Mouse (Mus musculus): ENCODE measurements around the gene Calhm3. TPM values are rescaled to one million over a fixed set of nuclear protein-coding genes. Genes with fewer than 3 reads are reported as not detected.
"Not testable (repeated sequence)": the region's sequence is repeated elsewhere in the genome, so short reads cannot be mapped to it uniquely, and the experiment has no call there.

Calhm3 gene
- polyA plus RNA-seq, 1 experiment from 2014 or later = not detected

DNA sequence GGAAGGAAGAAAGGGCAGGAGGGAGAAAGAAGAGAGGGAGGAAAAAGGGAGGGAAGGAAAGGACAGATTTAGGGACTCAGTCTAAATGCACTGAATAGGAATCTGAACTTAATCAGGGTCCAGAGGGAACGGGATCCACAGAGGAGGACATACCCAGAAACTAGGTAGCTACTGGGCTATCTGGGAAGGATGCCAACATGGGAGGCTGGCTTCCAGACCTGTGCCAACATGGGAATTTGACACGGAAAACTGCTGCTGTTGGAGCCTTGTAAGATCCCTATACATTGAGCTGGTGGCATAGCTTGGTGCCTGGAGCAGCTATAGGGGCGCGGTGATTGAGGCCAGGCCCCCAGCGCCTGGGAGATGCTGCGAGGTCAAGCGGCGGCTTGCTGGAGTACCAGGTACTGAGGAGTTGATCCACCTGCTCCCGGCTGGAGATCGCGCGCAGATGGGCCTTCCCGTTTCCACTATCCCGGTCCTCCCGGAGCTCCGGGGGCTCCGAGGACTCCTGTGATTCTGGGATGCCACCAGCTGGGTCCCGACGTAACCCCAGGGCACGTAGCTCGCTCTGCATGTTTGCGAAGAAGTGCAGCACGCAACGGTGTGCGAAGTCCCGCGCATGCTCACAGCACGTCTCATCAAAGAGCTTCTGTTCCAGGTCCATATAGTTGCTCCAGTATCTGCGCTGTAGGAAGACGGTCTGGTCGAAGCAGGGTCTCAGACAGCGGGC is 6.1 kb downstream of the Calhm3 start:
- Histone ChIP-seq H3K9ac (peak overlapping the region; percentile 15; the same call in 1 of the 2 replicates), H3K4me2 (peak overlapping the region; percentile 55), H3K4me1 (ENCODE audit: insufficient read depth) (no peaks in the 10 kb centered on the region; the same call in 1 of the 2 replicates), H3K9me3 (ENCODE audit: low read depth, low read length) (no peaks in the 10 kb centered on the region), H3K4me3 (ENCODE audit: low read depth, low read length) (peak overlapping the region; percentile 12; the same call in 1 of the 2 replicates), H3K27me3 (ENCODE audit: insufficient read depth, low read length) (peaks cover 11% of the 10 kb centered on the region; the same call in 1 of the 2 replicates), H3K27ac (ENCODE audit: low read depth) (no peak overlapping the region), H3K36me3 (ENCODE audit: insufficient read depth) (no peaks in the 10 kb centered on the region)
- peak; percentile 16 for DNase-seq
- no peak for TF ChIP-seq CTCF (IDR thresholded peaks at IDR 0.05; ENCODE audit: low read depth)
- WGBS = 24% methylated on average over 32 of the region's 32 CpGs
- no peak for ATAC-seq (ENCODE audit: insufficient read depth)

DNA sequence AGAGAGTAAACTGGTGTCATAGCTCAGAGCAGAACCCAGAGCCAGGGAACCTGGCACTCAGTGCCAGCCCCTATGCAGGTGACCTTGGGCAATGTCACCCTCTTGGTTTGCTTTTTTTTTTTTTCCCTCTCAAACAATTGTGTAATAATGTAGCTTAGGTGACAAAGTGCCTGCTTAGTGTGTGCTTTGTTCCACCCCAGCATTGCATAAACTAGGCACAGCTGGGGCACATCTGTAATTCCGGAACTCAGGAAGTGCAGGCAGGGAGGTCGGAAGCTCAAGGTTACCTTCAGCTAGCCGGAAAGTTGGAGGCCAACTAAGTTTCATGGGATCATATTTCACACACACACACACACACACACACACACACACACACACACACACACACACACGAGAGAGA is 7.7 kb downstream of the Calhm3 start:
- TF ChIP-seq CTCF (IDR thresholded peaks at IDR 0.05; ENCODE audit: low read depth) = no peak
- peaks cover 11% of the 10 kb centered on the region; the same call in 1 of the 2 replicates for H3K27me3 ChIP-seq (ENCODE audit: insufficient read depth, low read length)
- DNase-seq (no peak), ATAC-seq (ENCODE audit: insufficient read depth) (no peak)
- no peak overlapping the region for H3K27ac ChIP-seq (ENCODE audit: low read depth)
- H3K9ac ChIP-seq = no peak overlapping the region
- 18% methylated on average over 4 of the region's 4 CpGs for WGBS
- no peaks in the 10 kb centered on the region for H3K9me3 ChIP-seq (ENCODE audit: low read depth, low read length)
- no peak overlapping the region for H3K4me3 ChIP-seq (ENCODE audit: low read depth, low read length)
- no peaks in the 10 kb centered on the region for H3K36me3 ChIP-seq (ENCODE audit: insufficient read depth)
- no peaks in the 10 kb centered on the region; the same call in 1 of the 2 replicates for H3K4me1 ChIP-seq (ENCODE audit: insufficient read depth)
- H3K4me2 ChIP-seq = no peak overlapping the region

DNA sequence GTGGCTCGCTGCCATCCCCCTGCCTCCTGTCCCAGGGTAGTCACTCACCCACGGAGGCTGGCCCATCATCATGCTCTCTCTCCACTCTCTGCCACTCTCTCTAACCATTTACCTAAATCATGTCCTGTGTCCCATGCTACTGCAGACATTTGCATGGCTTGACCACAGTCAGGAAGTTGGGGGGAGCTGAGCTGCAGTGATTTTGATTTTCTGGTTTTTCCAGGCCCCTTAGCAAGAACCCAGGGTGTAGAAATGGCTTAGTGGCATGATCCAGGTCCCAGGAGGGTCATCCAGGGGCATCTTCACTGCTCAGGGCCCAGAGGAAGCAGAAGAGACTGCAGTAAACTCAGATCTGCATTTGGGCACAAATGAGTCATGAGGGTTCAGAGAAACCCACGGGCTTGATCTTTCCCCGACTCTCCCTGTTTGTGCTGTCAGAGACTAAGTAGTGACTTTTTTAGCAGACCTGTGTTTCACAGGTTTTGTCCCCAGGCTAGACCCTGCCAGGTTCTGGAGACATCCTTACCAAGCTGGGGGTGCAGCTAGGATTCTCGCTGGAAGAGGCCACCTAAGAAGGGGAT is 9.2 kb downstream of the Calhm3 start:
- no peaks in the 10 kb centered on the region; the same call in 1 of the 2 replicates for H3K4me1 ChIP-seq (ENCODE audit: insufficient read depth)
- TF ChIP-seq CTCF (IDR thresholded peaks at IDR 0.05; ENCODE audit: low read depth) = no peak
- WGBS = 69% methylated on average over 5 of the region's 5 CpGs
- H3K27ac ChIP-seq (ENCODE audit: low read depth) = no peak overlapping the region
- no peaks in the 10 kb centered on the region for H3K9me3 ChIP-seq (ENCODE audit: low read depth, low read length)
- no peak overlapping the region for H3K4me3 ChIP-seq (ENCODE audit: low read depth, low read length)
- H3K27me3 ChIP-seq (ENCODE audit: insufficient read depth, low read length) = peaks cover 11% of the 10 kb centered on the region; the same call in 1 of the 2 replicates
- no peak overlapping the region for H3K4me2 ChIP-seq
- H3K36me3 ChIP-seq (ENCODE audit: insufficient read depth) = no peaks in the 10 kb centered on the region
- no peak for ATAC-seq (ENCODE audit: insufficient read depth)
- H3K9ac ChIP-seq = no peak overlapping the region
- DNase-seq = no peak

DNA sequence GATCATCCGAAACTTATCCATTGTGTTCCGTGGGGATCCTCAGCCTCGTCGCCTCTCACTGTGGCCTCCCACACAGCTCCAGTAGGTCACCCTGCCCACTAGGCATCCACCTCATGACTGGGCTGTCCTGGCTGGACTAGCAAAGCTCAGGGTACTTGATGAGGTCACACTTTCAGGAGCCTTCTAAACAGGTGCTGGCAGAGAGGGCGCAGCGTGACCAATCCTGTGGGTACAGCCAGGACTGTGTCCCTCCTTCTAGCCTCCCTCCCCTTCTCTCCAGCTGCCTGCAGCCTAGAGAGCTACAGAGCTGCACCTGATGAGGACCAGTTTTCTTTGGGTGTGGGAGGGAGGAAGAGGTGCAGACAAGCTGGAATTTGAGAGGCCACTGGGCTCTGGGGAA is 13.4 kb downstream of the Calhm3 start, which contains the start of gene Calhm1:
Gene Calhm1, minus strand, starts transcription at position 101 of the 400 bp plus-strand sequence.
- H3K4me1 ChIP-seq (ENCODE audit: insufficient read depth) = no peaks in the 10 kb centered on the region
- no peak within 1 kb of the TSS for H3K27ac ChIP-seq (ENCODE audit: low read depth)
- no peak within 1 kb of the TSS for H3K4me3 ChIP-seq (ENCODE audit: low read depth, low read length)
- DNase-seq (no peak), ATAC-seq (ENCODE audit: insufficient read depth) (no peak)
- no peaks in the 10 kb centered on the region for H3K36me3 ChIP-seq (ENCODE audit: insufficient read depth)
- H3K9me3 ChIP-seq (ENCODE audit: low read depth, low read length) = no peaks in the 10 kb centered on the region
- H3K4me2 ChIP-seq = no peak within 1 kb of the TSS
- 86% methylated on average over 6 of the region's 6 CpGs for WGBS
- H3K27me3 ChIP-seq (ENCODE audit: insufficient read depth, low read length) = no peaks in the 10 kb centered on the region
- TF ChIP-seq CTCF (IDR thresholded peaks at IDR 0.05; ENCODE audit: low read depth) = no peak
- H3K9ac ChIP-seq = no peak within 1 kb of the TSS

DNA sequence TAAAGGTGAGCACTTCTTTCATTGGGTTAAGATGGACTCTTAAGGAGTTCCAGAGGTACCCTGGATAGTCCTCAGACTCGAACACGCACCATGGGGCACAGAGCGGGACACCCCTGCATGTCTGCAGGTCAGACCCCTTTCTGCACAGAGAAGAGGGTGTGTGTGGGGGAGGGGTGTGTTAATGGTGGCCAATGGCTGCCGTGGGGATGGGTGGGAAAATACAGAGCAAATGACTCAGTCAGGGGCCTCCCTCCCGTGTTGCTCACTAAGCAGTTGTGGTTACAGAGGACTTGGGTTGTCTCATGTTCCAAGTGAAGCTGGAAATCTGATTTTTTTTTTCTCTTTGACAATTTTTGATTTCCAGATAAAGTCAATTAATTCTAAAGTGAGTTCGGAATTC is 15.1 kb downstream of the Calhm3 start:
- Histone ChIP-seq H3K4me3 (ENCODE audit: low read depth, low read length) (no peak overlapping the region), H3K9me3 (ENCODE audit: low read depth, low read length) (no peaks in the 10 kb centered on the region), H3K27ac (ENCODE audit: low read depth) (no peak overlapping the region), H3K27me3 (ENCODE audit: insufficient read depth, low read length) (no peaks in the 10 kb centered on the region), H3K9ac (no peak overlapping the region), H3K36me3 (ENCODE audit: insufficient read depth) (no peaks in the 10 kb centered on the region), H3K4me2 (no peak overlapping the region), H3K4me1 (ENCODE audit: insufficient read depth) (peaks cover 4% of the 10 kb centered on the region; the same call in 1 of the 2 replicates)
- 69% methylated on average over 6 of the region's 6 CpGs for WGBS
- TF ChIP-seq CTCF (IDR thresholded peaks at IDR 0.05; ENCODE audit: low read depth) = no peak
- no peak for DNase-seq
- no peak for ATAC-seq (ENCODE audit: insufficient read depth)

DNA sequence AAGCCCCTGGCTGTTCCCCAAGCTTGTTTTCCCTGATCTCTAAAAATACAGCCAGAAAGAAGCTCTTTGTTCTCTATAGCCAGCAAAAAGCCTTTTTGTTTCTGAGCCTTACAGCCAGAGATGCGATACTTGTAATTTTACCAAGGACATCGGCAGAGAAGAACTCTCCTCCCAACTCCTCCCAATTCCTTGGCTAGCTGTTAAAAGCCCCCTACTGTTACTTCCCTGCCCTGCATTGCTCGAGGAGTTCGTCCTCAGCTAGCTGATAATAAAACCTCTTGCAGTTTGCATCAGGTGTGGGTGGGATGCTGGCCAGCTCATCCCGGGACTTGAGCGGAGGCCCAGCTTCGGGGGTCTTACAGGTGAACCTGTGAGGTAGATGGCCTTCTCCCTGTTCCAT is 18.0 kb downstream of the Calhm3 start:
- DNase-seq = peak; percentile 43
- not testable (repeated sequence) for H3K36me3 ChIP-seq (ENCODE audit: insufficient read depth); H3K4me2 ChIP-seq; H3K9me3 ChIP-seq (ENCODE audit: low read depth, low read length); H3K27ac ChIP-seq (ENCODE audit: low read depth); H3K4me3 ChIP-seq (ENCODE audit: low read depth, low read length); H3K27me3 ChIP-seq (ENCODE audit: insufficient read depth, low read length); ATAC-seq (ENCODE audit: insufficient read depth); H3K9ac ChIP-seq
- WGBS = 29% methylated on average over 7 of the region's 7 CpGs
- peak; percentile 26 for TF ChIP-seq CTCF (IDR thresholded peaks at IDR 0.05; ENCODE audit: low read depth)
- H3K4me1 ChIP-seq (ENCODE audit: insufficient read depth) = peaks cover 11% of the 10 kb centered on the region; the same call in 1 of the 2 replicates

DNA sequence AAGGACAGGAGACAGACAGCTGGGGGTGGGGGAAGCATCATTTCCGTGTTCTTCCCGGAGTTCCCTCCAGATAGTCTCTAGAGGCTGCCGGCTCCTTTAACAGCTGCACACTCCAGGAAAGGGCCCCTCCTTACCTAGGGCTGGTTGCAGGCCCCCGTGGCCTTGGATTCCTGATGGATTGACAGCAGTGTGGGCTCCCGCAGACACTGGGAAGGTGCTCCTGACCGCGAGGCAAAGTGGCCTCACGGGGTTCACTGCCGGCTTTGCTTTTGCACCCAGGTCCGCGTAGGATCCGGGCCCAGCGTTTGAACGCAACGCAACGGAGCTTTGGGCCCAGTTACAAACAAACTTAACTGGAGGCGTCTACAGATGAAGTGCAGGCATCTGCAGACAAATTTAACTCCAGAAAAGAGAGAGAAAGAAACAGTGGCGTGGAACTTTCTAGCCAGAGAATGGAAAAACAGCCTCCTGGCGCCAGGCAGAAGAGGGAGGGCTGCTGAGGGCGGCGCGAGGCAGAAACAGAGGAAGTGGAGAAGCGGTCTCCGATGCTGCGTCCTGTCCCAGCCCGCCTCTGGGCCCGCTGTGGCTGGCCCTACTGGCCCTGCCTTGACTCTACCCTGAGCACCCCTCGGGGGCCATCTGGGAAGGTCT is 19.7 kb downstream of the Calhm3 start, which contains the start of gene Calhm2:
Gene Calhm2, minus strand, starts transcription at position 524 of the 651 bp plus-strand sequence.
- Histone ChIP-seq H3K9me3 (ENCODE audit: low read depth, low read length) (no peaks in the 10 kb centered on the region), H3K4me3 (ENCODE audit: low read depth, low read length) (peak within 1 kb of the TSS; percentile 49), H3K9ac (peak within 1 kb of the TSS; percentile 69), H3K4me2 (peak within 1 kb of the TSS; percentile 70), H3K27me3 (ENCODE audit: insufficient read depth, low read length) (no peaks in the 10 kb centered on the region), H3K36me3 (ENCODE audit: insufficient read depth) (peaks cover 15% of the 10 kb centered on the region), H3K27ac (ENCODE audit: low read depth) (peak within 1 kb of the TSS; percentile 91), H3K4me1 (ENCODE audit: insufficient read depth) (peaks cover 11% of the 10 kb centered on the region; the same call in 1 of the 2 replicates)
- peak; percentile 84 for ATAC-seq (ENCODE audit: insufficient read depth)
- DNase-seq = peak; percentile 82
- no peak for TF ChIP-seq CTCF (IDR thresholded peaks at IDR 0.05; ENCODE audit: low read depth)
- WGBS = 2% methylated on average over 28 of the region's 28 CpGs

Data from lung, embryonic 14.5 days (tissue).